Mouse (Mus musculus): ENCODE results near the gene Clptm1.
"Not testable (repeated sequence)": the region's sequence is repeated elsewhere in the genome, so short reads cannot be mapped to it uniquely, and the experiment has no call there.

Clptm1 gene

GRCm38 (mm10) chr7:19691873-19692865 is 27.3 kb upstream of the Clptm1 start, which contains the start of gene Apoc1:
Apoc1 (minus strand) TSS chr7:19692660.
- DNase-seq (ENCODE audit: low spot score in 2 of 2) = no peak

DNA sequence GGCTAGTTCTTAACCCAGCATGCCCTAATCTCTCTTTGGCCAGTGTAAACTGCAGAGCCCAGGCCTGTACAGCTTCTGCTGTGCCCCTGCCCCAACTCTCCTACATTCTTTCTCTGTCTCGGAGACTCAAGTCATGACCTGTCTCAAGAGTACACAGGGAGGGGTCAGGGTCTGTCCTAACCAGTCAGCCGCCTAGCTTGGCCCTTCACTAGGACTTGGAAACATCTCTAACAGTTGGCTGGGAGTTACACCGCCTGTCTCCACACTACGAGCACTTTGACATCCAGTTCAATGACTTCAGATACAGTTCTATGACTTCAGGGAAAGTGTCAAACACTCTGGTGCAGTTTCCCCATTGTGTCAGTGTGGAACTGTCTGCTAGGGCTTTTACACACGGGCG is 26.6 kb upstream of the Clptm1 start:
- no peak for DNase-seq (ENCODE audit: low spot score in 2 of 2)

- DNase-seq (ENCODE audit: low spot score in 2 of 2) = no peak
Measured at GRCm38 (mm10) chr7:19690845-19691244, 26.0 kb upstream of the Clptm1 start.

DNA sequence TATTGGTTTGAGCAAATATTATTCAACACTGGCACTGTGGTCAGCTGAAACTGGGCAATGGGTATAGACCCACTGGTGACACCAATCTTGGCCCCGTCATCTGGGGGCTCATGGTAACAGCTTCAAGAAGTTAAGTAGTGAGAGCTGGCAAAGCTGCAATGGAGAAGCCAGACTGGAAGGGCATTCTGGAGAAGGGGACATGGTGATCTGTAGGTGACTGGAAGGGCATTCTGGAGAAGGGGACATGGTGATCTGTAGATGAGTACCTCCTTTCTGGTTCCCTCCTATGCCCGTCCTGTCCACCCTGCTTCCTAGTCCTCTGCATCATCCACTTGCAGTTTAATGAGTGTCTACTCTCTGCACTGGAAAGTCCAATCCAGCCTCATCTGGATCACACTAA is 23.8 kb upstream of the Clptm1 start:
- no peak for DNase-seq (ENCODE audit: low spot score in 2 of 2)

- no peak for DNase-seq (ENCODE audit: low spot score in 2 of 2)
Measured at GRCm38 (mm10) chr7:19688101-19688500, 23.3 kb upstream of the Clptm1 start.

DNA sequence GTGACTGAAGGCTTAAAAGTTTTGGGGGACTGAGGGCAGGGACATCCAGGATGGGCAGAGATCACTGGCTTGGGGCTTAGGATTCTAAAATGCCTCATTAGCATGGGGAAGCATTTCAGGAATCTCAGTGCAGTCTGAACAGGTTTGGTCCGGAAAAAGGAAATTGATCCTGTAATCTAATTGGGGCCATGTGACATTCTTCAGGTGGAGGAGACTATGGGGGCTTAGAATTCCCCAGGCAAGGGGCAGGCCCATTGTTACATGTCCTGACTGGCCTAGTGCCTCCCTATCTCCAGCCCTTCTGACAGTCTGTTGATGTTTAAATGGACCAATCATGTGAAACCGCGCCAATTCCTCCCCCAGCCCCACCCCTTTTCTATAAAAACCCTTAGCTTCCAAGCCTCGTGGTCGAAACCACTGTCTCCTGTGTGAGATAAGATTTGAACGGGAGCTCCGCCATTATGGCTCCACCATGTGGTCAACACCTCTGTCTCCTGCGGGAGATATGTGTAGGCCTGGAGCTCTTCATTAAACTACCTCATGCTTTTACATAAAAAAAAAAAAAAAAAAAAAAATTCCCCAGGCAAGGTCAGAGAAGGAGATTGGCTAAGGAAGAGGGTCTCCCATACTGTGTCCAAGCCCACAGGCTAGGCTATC is 22.2 kb upstream of the Clptm1 start:
- DNase-seq (ENCODE audit: low spot score in 2 of 2) = not testable (repeated sequence)

DNA sequence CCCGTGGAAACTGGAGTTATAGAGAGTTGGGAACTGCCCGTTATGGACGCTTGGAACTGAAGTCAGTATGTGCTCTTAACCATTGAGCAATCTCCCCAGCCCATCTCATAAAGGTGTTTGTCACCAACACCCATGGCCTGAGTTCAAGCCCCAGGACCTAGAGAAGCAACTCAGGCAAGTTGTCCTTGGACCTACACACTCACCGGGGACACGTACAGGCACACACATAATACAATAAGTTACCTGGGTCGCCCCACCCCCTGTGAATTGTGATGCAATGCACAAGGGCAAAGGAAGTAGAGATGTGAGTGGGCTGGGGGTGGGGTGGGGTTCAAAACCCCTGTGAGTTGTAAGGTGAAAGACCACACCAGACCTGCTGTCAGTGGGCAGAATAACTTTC is 21.7 kb upstream of the Clptm1 start:
- no peak for DNase-seq (ENCODE audit: low spot score in 2 of 2)

- DNase-seq (ENCODE audit: low spot score in 2 of 2) = no peak
Measured at GRCm38 (mm10) chr7:19685374-19685773, 20.5 kb upstream of the Clptm1 start.

DNA sequence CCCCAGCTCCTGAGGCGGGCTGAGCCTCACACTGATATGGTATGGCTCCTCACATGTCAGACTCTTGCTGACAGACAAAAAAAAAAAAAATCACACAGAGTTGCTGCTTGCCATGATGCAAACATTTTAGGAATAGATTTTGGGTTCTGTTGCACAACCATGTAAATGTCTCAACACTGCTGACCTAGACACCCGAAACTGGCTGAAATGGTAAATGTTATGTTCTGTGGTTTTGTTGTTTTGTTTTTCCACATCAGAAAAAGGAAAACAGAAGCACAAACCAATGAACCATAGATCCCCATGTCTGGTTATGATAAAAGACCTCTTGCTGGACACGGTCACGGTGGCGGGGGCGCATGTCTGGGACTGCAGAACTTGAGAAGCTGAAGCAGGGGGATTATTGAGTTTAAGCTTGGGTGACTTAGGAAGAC is 19.0 kb upstream of the Clptm1 start:
- no peak for DNase-seq (ENCODE audit: low spot score in 2 of 2)

GRCm38 (mm10) chr7:19682979-19683378 is 18.1 kb upstream of the Clptm1 start:
- no peak for DNase-seq (ENCODE audit: low spot score in 2 of 2)

- DNase-seq (ENCODE audit: low spot score in 2 of 2) = no peak
Measured at GRCm38 (mm10) chr7:19681202-19681694, 16.4 kb upstream of the Clptm1 start, which contains the start of the genes Gm44805 and Apoc4. Gm44805 (minus strand) TSS chr7:19681423. Apoc4 (minus strand) TSS chr7:19681479.

DNA sequence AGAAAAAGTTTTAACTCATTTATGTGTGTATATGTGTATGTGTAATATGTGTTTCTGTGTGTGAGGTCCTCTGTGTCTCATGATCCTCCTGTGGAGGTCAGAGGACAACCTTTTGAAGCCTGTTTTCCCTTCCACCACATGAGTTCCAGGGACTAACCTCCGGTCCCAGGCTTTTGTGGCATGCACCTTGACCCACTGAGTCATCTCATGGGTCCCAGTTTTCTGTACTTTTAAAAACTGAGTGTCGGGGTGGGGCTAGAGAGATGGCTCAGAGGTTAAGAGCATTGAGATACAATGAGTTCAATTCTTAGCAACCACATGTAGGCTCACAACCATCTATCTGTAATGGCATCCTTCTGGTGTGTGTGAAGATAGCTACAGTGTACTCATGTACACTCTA is 15.9 kb upstream of the Clptm1 start:
- no peak for DNase-seq (ENCODE audit: low spot score in 2 of 2)

- DNase-seq (ENCODE audit: low spot score in 2 of 2) = no peak
Measured at GRCm38 (mm10) chr7:19678901-19679300, 14.1 kb upstream of the Clptm1 start.

- no peak for DNase-seq (ENCODE audit: low spot score in 2 of 2)
Measured at GRCm38 (mm10) chr7:19677872-19678271, 13.0 kb upstream of the Clptm1 start, which contains the start of gene Apoc2. Apoc2 (minus strand) TSS chr7:19677941.

- no peak for DNase-seq (ENCODE audit: low spot score in 2 of 2)
Measured at GRCm38 (mm10) chr7:19676662-19677061, 11.8 kb upstream of the Clptm1 start.

GRCm38 (mm10) chr7:19675824-19676223 is 11.0 kb upstream of the Clptm1 start:
- DNase-seq (ENCODE audit: low spot score in 2 of 2) = no peak

DNA sequence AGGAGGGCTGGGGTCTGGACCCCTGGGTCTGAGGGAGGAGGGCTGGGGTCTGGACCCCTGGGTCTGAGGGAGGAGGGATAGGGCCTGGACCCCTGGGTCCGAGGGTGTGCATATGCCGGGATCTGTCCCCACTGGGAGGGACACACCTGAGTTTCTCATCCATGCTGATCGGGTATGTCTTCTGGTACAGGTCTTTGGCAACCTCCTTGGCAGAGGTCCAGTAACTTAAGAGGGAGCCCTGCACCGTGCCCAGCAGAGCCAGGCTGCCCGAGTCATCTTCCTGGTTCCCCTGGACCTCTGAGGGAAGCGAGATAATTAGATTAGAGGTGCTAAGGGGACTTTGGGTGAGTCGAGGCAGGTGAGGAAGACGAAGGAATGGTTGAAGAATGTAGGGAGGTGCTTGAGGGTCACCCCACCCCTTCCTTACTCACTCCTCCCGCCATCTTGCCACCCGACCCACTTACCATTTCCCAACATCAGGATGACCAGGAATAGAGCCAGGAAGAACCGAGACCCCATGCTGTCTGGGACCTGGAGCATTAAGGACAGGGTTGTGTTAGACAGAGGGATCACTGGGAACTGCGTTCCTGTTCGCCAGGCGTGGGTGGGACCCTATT is 8.4 kb upstream of the Clptm1 start:
- no peak for DNase-seq (ENCODE audit: low spot score in 2 of 2)

DNA sequence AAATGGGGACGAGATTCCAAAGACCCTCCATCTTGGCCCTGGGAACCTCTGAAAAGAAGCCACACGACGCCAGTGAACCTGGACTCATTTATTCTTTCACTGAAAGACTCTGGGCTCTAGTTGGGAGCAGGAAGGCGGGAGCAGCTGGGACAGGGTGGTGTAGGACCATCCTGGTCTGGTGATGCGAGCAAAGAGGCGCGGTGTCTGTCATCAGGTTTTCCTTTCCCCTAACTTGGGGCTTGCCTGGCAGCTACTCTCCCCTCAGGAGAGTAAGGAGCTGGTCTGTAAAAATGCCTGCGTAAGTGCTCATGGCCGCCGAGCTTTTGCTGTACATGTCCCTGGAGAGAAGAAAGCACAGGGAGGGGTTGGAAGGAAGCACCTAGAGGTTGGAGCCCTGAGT is 6.7 kb upstream of the Clptm1 start:
- DNase-seq (ENCODE audit: low spot score in 2 of 2) = no peak

DNA sequence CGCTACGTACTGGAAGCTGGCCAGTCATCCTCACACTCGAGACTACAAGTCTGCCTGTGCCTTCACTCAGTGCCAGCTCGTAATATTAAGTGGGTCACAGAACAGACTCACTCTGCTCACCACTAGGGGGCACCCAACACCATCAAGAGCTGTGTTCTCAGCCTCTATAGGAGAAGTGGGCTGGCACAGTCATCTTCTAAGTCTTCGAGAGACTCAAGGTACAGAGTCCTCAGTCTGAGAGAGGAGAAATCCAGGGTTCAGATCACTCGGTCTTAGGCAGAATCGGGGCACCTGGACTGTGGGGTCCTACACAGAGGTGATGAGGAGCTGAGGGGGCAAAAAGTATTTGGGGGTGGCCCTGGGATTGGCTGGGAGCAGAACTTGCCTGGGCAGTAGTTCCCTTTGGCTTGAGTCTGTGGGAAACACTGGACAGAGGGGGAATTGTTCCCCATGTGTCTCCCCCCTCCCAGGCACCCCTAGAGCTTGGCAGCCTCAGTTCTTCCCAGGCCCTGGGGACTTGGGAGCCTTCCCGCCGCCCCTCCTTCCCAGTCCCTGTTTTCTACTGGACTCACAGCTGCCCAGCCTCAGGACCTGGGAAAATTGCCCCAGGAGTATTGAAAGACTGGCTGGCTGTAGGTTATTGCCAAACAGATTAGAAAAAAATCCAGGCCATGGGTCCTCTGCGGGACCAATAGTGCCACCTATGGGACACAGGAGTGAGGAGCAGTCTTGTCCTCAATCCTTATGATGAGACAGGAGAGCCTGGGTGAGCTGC is 4.3 kb upstream of the Clptm1 start:
- DNase-seq (ENCODE audit: low spot score in 2 of 2) = peak; percentile 88 to 90

- no peak for DNase-seq (ENCODE audit: low spot score in 2 of 2)
Measured at GRCm38 (mm10) chr7:19667434-19667833, 2.6 kb upstream of the Clptm1 start.

GRCm38 (mm10) chr7:19666750-19667149 is 1.9 kb upstream of the Clptm1 start:
- DNase-seq (ENCODE audit: low spot score in 2 of 2) = no peak

Measured in frontal cortex, postnatal 10 days (tissue).